Mouse (Mus musculus) midbrain, embryonic 12.5 days (tissue): Measurements from ENCODE around the gene Adnp. TPM values are rescaled to one million over a fixed set of nuclear protein-coding genes. Genes with fewer than 3 reads are reported as not detected.

Source experiments
- ATAC-seq: fragments of 200-750 bp; cut with Nextera tagmentation; 2 replicates; pipeline ENCODE4 v1.8.0; 2017; ENCODE audit warnings: low read depth, moderate TSS enrichment, moderate library complexity; ENCODE audit not compliant: low FRiP score
- H3K27ac ChIP-seq: fragments of 300-500 bp; sonication (generic); replicated peaks from 2 replicates; pipeline ENCODE4 v1.5.1; 2016; ENCODE audit warnings: mild to moderate bottlenecking
- H3K27me3 ChIP-seq: fragments of 300-500 bp; sonication (generic); 2 replicates; pipeline ENCODE4 v1.6.1; 2016; ENCODE audit warnings: mild to moderate bottlenecking
- H3K36me3 ChIP-seq: fragments of 300-500 bp; sonication (generic); 2 replicates; pipeline ENCODE4 v1.6.1; 2016
- H3K4me1 ChIP-seq: fragments of 300-500 bp; sonication (generic); 2 replicates; pipeline ENCODE4 v1.6.1; 2016
- H3K4me2 ChIP-seq: fragments of 300-500 bp; sonication (generic); replicated peaks from 2 replicates; pipeline ENCODE4 v1.6.1; 2016; ENCODE audit warnings: mild to moderate bottlenecking, moderate library complexity
- H3K4me3 ChIP-seq: fragments of 300-500 bp; sonication (generic); 2 replicates; pipeline ENCODE4 v1.5.1; 2016; ENCODE audit warnings: mild to moderate bottlenecking
- H3K9ac ChIP-seq: fragments of 300-500 bp; sonication (generic); replicated peaks from 2 replicates; pipeline ENCODE4 v1.6.1; 2016; ENCODE audit warnings: mild to moderate bottlenecking, moderate library complexity
- H3K9me3 ChIP-seq: fragments of 300-500 bp; sonication (generic); 2 replicates; pipeline ENCODE4 v1.6.1; 2016; ENCODE audit warnings: mild to moderate bottlenecking
- WGBS: fragments of 180-500 bp; shearing (Covaris S2); methylation state at CpG from one replicate; pipeline ENCODE4 v1.1.7; 2016; 5-methylcytosine and 5-hydroxymethylcytosine counted together
- polyA plus RNA-seq: library from polyadenylated mRNA; unstranded; fragments of >200 nt; fragmentation: Nextera tagmentation; extraction: Ambion mirVana; gene quantifications from 2 replicates; pipeline ENCODE4 v1.2.1, GENCODE M21; 2016

Adnp gene
- polyA plus RNA-seq, 1 experiment from 2014 or later = 7.5 TPM

DNA sequence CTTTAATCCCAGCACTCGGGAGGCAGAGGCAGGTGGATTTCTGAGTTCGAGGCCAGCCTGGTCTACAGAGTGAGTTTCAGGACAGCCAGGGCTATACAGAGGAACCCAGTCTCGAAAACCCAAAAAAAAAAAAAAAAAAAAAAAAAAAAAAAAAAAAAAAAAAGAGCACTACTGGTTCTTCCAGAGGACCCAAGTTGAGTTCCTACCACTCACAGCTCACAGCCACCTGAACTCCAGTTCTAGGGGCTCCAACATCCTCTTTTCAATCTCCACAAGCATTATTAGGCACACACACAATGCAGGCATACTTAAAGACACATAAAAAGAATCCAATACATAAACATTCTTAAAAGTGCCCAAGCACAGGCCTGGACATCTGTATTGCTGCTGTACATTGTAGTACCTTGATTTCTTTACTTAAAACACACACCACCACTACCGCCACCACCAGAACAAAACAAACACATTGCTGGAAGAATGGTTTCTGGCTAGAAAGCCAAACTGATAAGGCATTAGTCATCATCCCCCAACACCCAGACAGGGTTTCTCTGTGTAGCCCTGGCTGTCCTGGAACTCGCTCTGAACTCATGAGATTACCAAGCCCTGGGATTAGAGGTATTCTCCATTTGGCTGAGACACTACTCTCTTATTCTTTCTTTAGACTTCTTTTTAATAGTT, 6.8 kb downstream of the Adnp start:
- WGBS = 89% methylated on average over 4 of the region's 5 CpGs
- Histone ChIP-seq H3K4me2 (no peak overlapping the region), H3K9me3 (no peaks in the 10 kb centered on the region), H3K27me3 (no peaks in the 10 kb centered on the region), H3K36me3 (peaks cover 43% of the 10 kb centered on the region), H3K4me3 (no peak overlapping the region), H3K4me1 (peaks cover 58% of the 10 kb centered on the region), H3K27ac (no peak overlapping the region), H3K9ac (no peak overlapping the region)
- no peak for ATAC-seq

DNA sequence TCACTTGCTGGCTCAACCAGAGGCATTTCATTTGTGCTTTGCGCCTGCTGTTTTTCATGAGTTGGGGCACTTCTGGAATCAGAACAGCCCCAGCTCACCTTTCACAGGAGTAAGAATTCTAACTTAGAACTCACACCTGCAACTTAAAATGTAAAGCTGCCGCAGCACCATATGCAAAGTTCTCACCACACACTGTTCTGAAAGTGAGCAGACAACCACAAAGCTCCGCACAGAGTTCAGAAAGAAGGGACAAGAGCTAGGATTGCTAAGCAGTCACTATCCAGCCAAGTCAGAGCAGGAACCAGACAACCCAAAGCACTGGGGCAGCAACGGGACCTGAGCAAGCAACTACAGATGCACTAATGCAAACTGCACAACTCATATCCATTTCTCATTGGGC, 7.4 kb downstream of the Adnp start:
- 88% methylated on average over 4 of the region's 4 CpGs for WGBS
- no peaks in the 10 kb centered on the region for H3K27me3 ChIP-seq
- no peak overlapping the region; the same call in 1 of the 2 replicates for H3K4me3 ChIP-seq
- peaks cover 55% of the 10 kb centered on the region for H3K4me1 ChIP-seq
- no peak for ATAC-seq
- H3K4me2 ChIP-seq = peak overlapping the region; percentile 25
- H3K9me3 ChIP-seq = no peaks in the 10 kb centered on the region
- H3K36me3 ChIP-seq = peaks cover 38% of the 10 kb centered on the region
- H3K9ac ChIP-seq = no peak overlapping the region
- H3K27ac ChIP-seq = no peak overlapping the region; the same call in 1 of the 2 replicates

DNA sequence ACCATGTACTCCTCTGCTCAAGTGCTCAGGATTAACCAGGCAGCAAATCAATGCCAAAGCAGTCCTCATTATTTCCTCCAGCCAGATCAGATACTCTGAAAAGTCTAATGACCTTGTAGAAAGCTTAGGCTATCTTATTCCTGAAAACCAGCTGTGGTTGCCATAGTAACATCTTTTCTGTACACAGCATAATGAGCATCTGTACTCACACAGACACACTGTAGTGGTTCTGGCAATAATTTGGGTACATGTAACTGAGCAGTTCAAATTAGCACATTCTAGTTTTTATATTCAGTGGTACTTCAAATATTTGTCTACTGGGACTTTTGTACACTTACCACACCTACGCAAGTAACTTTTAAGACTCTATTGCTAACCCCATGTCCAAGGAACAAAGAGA, 8.5 kb downstream of the Adnp start:
- peaks cover 57% of the 10 kb centered on the region for H3K4me1 ChIP-seq
- no peak overlapping the region for H3K4me3 ChIP-seq
- no peak for ATAC-seq
- peak overlapping the region; percentile 13 for H3K4me2 ChIP-seq
- no peaks in the 10 kb centered on the region for H3K9me3 ChIP-seq
- H3K9ac ChIP-seq = no peak overlapping the region
- H3K27ac ChIP-seq = no peak overlapping the region
- H3K36me3 ChIP-seq = peaks cover 29% of the 10 kb centered on the region
- no peaks in the 10 kb centered on the region for H3K27me3 ChIP-seq
- 89% methylated on average over 1 of the region's 1 CpGs for WGBS

DNA sequence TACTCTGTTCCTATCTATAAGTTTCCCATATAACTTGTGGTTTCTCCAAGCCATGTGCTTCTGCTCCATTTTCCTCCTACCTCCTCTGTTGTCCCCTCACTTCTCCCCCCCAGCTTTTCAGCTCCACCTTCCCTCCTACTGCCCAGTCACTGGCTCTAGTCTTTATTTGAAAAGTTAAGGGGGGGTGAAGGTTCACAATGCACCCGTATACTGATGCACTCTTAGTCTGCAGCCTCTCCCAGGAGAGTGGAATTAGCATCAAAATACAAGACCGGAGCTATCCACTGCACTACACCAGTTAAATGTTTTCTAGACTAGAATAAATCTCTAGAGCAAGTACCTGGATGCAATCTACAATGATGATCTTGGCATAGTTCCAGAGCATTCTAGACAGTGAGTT, 11.2 kb downstream of the Adnp start:
- H3K27ac ChIP-seq = no peak overlapping the region
- H3K9me3 ChIP-seq = no peaks in the 10 kb centered on the region
- no peak overlapping the region for H3K4me2 ChIP-seq
- no peaks in the 10 kb centered on the region for H3K27me3 ChIP-seq
- no peak overlapping the region for H3K9ac ChIP-seq
- WGBS = 33% methylated on average over 2 of the region's 2 CpGs
- ATAC-seq = 0 out of 2 replicates have a peak, but pooled peaks have one; percentile 30
- H3K36me3 ChIP-seq = peaks cover 21% of the 10 kb centered on the region
- H3K4me1 ChIP-seq = peaks cover 47% of the 10 kb centered on the region
- no peak overlapping the region for H3K4me3 ChIP-seq

DNA sequence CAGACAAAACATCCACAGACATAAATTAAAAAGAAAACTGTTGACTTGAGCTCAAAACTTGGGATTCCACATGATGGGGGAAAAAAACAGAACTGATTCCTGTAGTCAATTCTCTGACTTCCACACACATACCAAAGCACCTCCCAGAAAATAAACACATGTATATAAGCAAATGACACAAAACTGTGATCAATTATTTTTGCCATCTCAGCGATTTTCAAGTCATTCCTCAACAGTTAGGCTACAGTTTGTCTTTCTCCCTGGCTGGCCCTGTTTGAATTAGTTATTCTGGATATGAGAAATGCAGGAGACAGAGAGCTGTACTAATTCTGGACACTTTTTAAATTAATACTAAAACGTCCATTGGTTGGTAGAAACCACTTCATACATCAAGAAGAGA, 13.2 kb downstream of the Adnp start:
- Histone ChIP-seq H3K27ac (no peak overlapping the region), H3K4me1 (peaks cover 32% of the 10 kb centered on the region), H3K9me3 (no peaks in the 10 kb centered on the region), H3K4me3 (no peak overlapping the region), H3K4me2 (no peak overlapping the region), H3K9ac (no peak overlapping the region), H3K27me3 (no peaks in the 10 kb centered on the region), H3K36me3 (peaks cover 20% of the 10 kb centered on the region)
- no peak for ATAC-seq
- 83% methylated on average over 2 of the region's 2 CpGs for WGBS

DNA sequence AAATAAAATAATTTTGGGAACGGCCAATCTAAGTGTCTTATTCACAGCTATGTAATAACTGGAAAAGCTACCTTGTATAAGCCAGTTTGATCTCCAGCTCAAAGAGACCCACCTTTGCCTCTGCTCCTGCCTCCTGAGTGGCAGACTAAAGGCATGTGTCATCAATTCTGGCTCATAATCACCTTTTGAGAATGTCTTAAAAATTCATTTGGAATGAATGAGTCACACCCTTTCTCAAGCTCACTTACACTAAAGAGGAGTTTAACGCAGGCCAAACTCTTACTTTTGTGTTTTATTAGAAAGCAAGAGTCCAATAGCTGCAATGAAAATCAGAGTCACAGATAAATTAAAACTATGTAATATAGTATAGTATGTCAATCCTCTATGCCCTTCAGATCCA, 15.1 kb downstream of the Adnp start:
- ATAC-seq = no peak
- peaks cover 28% of the 10 kb centered on the region for H3K36me3 ChIP-seq
- WGBS = 96% methylated on average over 2 of the region's 2 CpGs

DNA sequence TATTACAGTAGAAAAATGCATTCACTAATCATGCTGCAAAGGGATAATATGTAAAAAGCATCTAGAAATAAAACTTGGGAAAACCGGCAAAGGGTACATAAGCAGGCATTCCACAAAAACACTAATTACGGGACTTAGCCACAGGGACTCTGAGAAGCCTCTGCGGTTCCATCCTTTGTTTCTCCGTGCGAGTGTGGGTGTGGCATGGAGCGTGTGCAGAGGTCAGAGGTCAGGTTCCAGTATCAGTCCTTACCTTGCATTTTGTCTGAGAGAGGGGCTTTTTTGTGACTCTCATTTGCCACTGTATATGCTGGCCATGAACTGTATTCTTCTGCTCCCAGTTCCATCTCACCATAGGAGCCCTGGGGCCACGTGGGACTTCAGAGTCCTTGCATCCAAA, 31.0 kb downstream of the Adnp start:
- Histone ChIP-seq H3K27ac (no peak overlapping the region), H3K4me2 (no peak overlapping the region), H3K27me3 (no peaks in the 10 kb centered on the region), H3K36me3 (peaks cover 26% of the 10 kb centered on the region), H3K9me3 (no peaks in the 10 kb centered on the region), H3K4me3 (no peak overlapping the region), H3K4me1 (no peaks in the 10 kb centered on the region), H3K9ac (no peak overlapping the region)
- WGBS = 45% methylated on average over 7 of the region's 7 CpGs
- ATAC-seq = no peak

More for the DNA sequence above, 15.1 kb downstream of the Adnp start:
- H3K4me3 ChIP-seq = no peak overlapping the region
- H3K9ac ChIP-seq = no peak overlapping the region
- no peaks in the 10 kb centered on the region for H3K9me3 ChIP-seq
- no peak overlapping the region for H3K4me2 ChIP-seq
- H3K27ac ChIP-seq = no peak overlapping the region
- H3K4me1 ChIP-seq = peaks cover 22% of the 10 kb centered on the region
- H3K27me3 ChIP-seq = no peaks in the 10 kb centered on the region

DNA sequence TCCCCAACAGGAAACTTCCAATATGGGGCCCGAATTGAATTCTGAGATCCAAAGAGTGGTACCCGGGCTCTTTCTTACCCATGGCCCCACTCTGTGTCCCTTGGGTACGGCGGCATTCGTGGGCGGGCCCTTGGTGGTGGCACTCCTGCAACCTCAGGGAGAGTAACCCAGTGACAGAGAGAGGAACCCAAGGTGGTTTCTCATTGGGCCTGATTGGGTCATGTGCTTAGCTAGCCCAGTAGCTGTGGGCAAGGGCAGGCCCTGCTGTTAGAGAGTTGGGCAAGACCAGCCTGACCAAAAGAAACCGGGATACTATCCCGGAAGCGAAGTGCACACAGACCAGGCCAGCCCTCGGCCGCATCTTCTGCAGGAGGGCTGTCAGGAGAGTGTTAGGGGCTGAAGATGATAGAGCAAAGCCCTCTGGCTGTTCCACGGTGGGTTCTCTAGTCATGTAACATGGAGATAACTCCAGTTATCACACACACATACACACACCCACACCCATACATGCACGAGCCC, 36.7 kb downstream of the Adnp start:
- no peaks in the 10 kb centered on the region for H3K27me3 ChIP-seq
- peaks cover 24% of the 10 kb centered on the region for H3K4me1 ChIP-seq
- H3K4me2 ChIP-seq = 0 out of 2 replicates have a peak overlapping the region, but pooled peaks have one; percentile 2
- ATAC-seq = peak; percentile 48; the same call in 1 of the 2 replicates
- H3K9me3 ChIP-seq = no peaks in the 10 kb centered on the region
- peaks cover 9% of the 10 kb centered on the region for H3K36me3 ChIP-seq
- H3K27ac ChIP-seq = no peak overlapping the region
- 9% methylated on average over 13 of the region's 13 CpGs for WGBS
- no peak overlapping the region for H3K9ac ChIP-seq
- H3K4me3 ChIP-seq = no peak overlapping the region

DNA sequence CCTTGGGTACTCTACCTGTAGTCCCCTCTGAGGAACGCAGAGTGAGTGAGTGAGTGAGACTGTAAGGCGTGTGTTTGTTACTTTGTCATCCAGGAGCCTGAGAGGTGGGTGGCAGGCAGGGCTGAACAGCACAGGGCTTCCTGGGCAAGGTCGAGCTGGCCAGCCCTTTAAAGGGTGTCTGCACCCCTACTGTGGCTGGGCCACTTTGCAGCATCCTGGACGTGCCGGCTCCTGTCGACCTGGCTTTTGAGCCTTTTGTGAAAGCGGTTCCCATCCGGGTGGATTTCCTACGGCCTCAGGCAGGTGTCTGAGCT, 37.2 kb downstream of the Adnp start:
- Histone ChIP-seq H3K4me3 (no peak overlapping the region), H3K4me2 (0 out of 2 replicates have a peak overlapping the region, but pooled peaks have one; percentile 2), H3K9ac (no peak overlapping the region), H3K27ac (peak overlapping the region; percentile 8; the same call in 1 of the 2 replicates), H3K27me3 (no peaks in the 10 kb centered on the region), H3K36me3 (peaks cover 9% of the 10 kb centered on the region), H3K4me1 (peaks cover 24% of the 10 kb centered on the region), H3K9me3 (no peaks in the 10 kb centered on the region)
- ATAC-seq = 0 out of 2 replicates have a peak, but pooled peaks have one; percentile 10
- WGBS = 2% methylated on average over 9 of the region's 9 CpGs

DNA sequence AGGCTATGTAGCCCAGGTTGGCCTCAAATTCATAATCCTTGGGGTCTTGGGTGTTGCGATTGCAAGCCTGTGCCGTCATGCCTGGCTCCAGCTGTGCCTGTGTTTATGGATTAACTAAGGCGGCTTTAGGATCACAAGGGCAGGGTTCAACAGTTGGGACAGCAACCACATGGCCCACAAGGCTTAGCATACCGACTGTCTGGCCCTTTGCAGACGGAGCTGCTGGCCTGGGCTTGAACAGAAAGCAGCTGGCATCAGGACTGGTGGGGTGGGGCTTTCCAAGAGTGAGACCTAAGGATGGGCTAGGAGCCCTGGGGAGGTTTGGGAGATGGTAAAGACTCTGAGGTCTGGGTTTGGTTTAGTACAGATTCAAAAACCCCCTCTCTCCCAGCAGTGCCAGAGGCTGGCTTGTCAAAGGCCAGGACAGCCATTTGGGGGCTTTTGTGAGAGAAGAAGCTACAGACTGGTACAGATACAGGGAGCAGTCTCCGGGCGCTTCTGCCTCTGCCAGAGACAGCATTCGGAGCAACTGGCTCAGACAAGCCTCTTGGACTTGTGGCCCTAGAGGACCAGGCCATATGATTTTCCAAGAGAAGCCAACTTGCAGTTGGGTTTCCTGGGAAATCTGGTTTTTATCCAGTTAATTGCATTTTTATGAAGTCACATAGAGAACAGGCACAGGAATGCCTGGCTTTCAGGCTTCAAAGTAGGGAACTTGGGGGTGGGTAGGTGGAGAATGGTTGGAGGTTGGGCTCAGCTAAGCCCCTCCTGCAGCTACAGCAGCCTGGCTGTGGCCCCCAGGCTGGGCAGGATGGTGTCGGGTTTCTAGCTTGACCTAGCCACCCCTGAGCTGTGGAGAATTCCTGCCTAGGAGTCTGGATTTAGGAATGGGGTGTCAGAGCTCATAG, 37.8 kb downstream of the Adnp start:
- peak overlapping the region; percentile 8; the same call in 1 of the 2 replicates for H3K27ac ChIP-seq
- peaks cover 9% of the 10 kb centered on the region for H3K36me3 ChIP-seq
- ATAC-seq = 0 out of 2 replicates have a peak, but pooled peaks have one; percentile 55
- no peak overlapping the region for H3K9ac ChIP-seq
- no peaks in the 10 kb centered on the region for H3K27me3 ChIP-seq
- H3K9me3 ChIP-seq = no peaks in the 10 kb centered on the region
- peaks cover 24% of the 10 kb centered on the region for H3K4me1 ChIP-seq
- 24% methylated on average over 9 of the region's 9 CpGs for WGBS
- 0 out of 2 replicates have a peak overlapping the region, but pooled peaks have one; percentile 2 for H3K4me2 ChIP-seq
- no peak overlapping the region for H3K4me3 ChIP-seq

DNA sequence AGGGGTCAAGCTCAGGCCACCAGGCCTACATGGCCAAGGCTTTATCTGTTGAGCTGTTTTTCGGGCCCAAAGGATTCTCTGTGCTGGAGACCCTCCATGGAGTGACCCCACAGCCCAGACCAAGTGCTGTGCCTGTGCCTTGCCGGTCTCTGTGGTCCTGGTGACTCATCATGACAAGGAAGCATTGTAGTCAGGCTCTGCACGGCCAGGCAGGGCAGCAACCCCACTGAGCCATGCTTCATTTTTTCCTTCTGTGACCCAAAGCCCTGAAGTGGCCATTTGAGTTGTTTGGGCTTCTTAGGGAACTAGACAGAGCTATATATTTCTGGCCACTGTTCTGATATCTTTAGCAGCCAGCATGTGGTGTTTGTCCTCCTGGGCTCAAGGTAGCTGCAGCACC, 39.1 kb downstream of the Adnp start:
- Histone ChIP-seq H3K27ac (no peak overlapping the region), H3K36me3 (no peaks in the 10 kb centered on the region), H3K9ac (no peak overlapping the region), H3K27me3 (no peaks in the 10 kb centered on the region), H3K4me2 (no peak overlapping the region), H3K9me3 (no peaks in the 10 kb centered on the region), H3K4me3 (no peak overlapping the region), H3K4me1 (peaks cover 24% of the 10 kb centered on the region)
- ATAC-seq = no peak
- 62% methylated on average over 3 of the region's 3 CpGs for WGBS
